Mouse (Mus musculus) heart, postnatal 25 days (tissue): ENCODE results near the gene Arpin. TPM values are rescaled to one million over a fixed set of nuclear protein-coding genes. Genes with fewer than 3 reads are reported as not detected.

Experiments
- DNase-seq: peaks from one replicate; pipeline ENCODE4 v3.0.0; 2022; ENCODE audit warnings: low spot score
- intact Hi-C: fragments of 180-260 bp; cut with DNase I; formaldehyde crosslinking; loops from one replicate; pipeline ENCODE4 v1.15.1; 2025
- total RNA-seq, 2 experiments: library from RNA; stranded (reverse); gene quantifications; 2 replicates each; pipeline ENCODE4 v1.2.3; 2021

Arpin gene
- total RNA-seq, result 10 to 100 TPM; 11.4 to 11.7 TPM

GRCm38 (mm10) chr7:79934862-79935510 is at the start of gene Arpin:
Gene Arpin (minus strand): TSS chr7:79935359.
- peak; percentile 64 for DNase-seq
- intact Hi-C loops, result loop anchor here (5.0 kb wide), 3 partner anchors 82 to 278 kb away; no protein-coding TSS in a partner anchor

GRCm38 (mm10) chr7:79975316-79975715 is 40.2 kb upstream of the Arpin start:
- no peak for DNase-seq
- intact Hi-C loops, result no loop called here

GRCm38 (mm10) chr7:79972195-79972594 is 37.0 kb upstream of the Arpin start:
- no peak for DNase-seq
- intact Hi-C loops, result no loop called here

GRCm38 (mm10) chr7:79970336-79970735 is 35.2 kb upstream of the Arpin start:
- intact Hi-C loops, result no loop called here

GRCm38 (mm10) chr7:79968326-79968725 is 33.2 kb upstream of the Arpin start:
- intact Hi-C loops, result no loop called here
- no peak for DNase-seq

More at GRCm38 (mm10) chr7:79970336-79970735, 35.2 kb upstream of the Arpin start:
- no peak for DNase-seq

- intact Hi-C loops, result no loop called here
- no peak for DNase-seq
Measured at GRCm38 (mm10) chr7:79961600-79961999, 26.4 kb upstream of the Arpin start.

GRCm38 (mm10) chr7:79956131-79956530 is 21.0 kb upstream of the Arpin start:
- no peak for DNase-seq
- intact Hi-C loops, result no loop called here

- intact Hi-C loops, result no loop called here
- no peak for DNase-seq
Measured at GRCm38 (mm10) chr7:79954890-79955289, 19.7 kb upstream of the Arpin start.

- intact Hi-C loops, result no loop called here
- DNase-seq, result no peak
Measured at GRCm38 (mm10) chr7:79951038-79951437, 15.9 kb upstream of the Arpin start.

GRCm38 (mm10) chr7:79950236-79950635 is 15.1 kb upstream of the Arpin start:
- intact Hi-C loops, result no loop called here
- no peak for DNase-seq

GRCm38 (mm10) chr7:79935511-79936205 is 499 bp upstream of the Arpin start:
- peak; percentile 48 for DNase-seq
- intact Hi-C loops, result loop anchor here (5.0 kb wide), 2 partner anchors 82 to 157 kb away; no protein-coding TSS in a partner anchor

- intact Hi-C loops, result loop anchor here (5.0 kb wide), 1 partner anchor 277 kb away; no protein-coding TSS in a partner anchor
- DNase-seq, result no peak
Measured at GRCm38 (mm10) chr7:79934461-79934860, 698 bp downstream of the Arpin start.

GRCm38 (mm10) chr7:79928516-79929052 is 6.6 kb downstream of the Arpin start:
- no peak for DNase-seq
- intact Hi-C loops, result no loop called here

- peak; percentile 69 for DNase-seq
- intact Hi-C loops, result no loop called here
Measured at GRCm38 (mm10) chr7:79920344-79920983, 14.7 kb downstream of the Arpin start, which contains the start of gene Ap3s2. Gene Ap3s2 (minus strand): TSS chr7:79920649.

- intact Hi-C loops, result loop anchor here (1.0 kb wide), 1 partner anchor 115 kb away; no protein-coding TSS in a partner anchor
- no peak for DNase-seq
Measured at GRCm38 (mm10) chr7:79914556-79914955, 20.6 kb downstream of the Arpin start.

GRCm38 (mm10) chr7:79907356-79907755 is 27.8 kb downstream of the Arpin start:
- intact Hi-C loops, result no loop called here
- peak; percentile 28 for DNase-seq

- DNase-seq, result no peak
- intact Hi-C loops, result no loop called here
Measured at GRCm38 (mm10) chr7:79906914-79907313, 28.2 kb downstream of the Arpin start.

GRCm38 (mm10) chr7:79905193-79905592 is 30.0 kb downstream of the Arpin start:
- DNase-seq, result no peak
- intact Hi-C loops, result no loop called here

GRCm38 (mm10) chr7:79903160-79903792 is 31.9 kb downstream of the Arpin start:
- intact Hi-C loops, result no loop called here
- no peak for DNase-seq

GRCm38 (mm10) chr7:79900753-79901152 is 34.4 kb downstream of the Arpin start:
- no peak for DNase-seq
- intact Hi-C loops, result no loop called here
